Mouse (Mus musculus) thymus, postnatal 4 days (tissue): ENCODE measurements at regions not wholly inside any gene's neighbourhood (a gene's known extent, or its start where the extent isn't known, plus 50 kb on each side); places are given as distances from the start of the nearest gene placed in this dataset.

ENCODE experiments used
- DNase-seq: peaks from one replicate; pipeline ENCODE4 v3.0.0; 2021

GRCm38 (mm10) chr15:27303856-27304255 is 162.6 kb upstream of the Ank start:
- DNase-seq, result no peak

GRCm38 (mm10) chr15:27304256-27304655 is 162.2 kb upstream of the Ank start:
- no peak for DNase-seq

GRCm38 (mm10) chr15:27305035-27305434 is 161.4 kb upstream of the Ank start:
- no peak for DNase-seq

- no peak for DNase-seq
Observed at GRCm38 (mm10) chr15:27308639-27309038, 157.8 kb upstream of the Ank start.

- no peak for DNase-seq
Observed at GRCm38 (mm10) chr15:27315964-27316745, 150.3 kb upstream of the Ank start.

- DNase-seq, result no peak
Observed at GRCm38 (mm10) chr15:27316746-27317129, 149.7 kb upstream of the Ank start.

- DNase-seq, result no peak
Observed at GRCm38 (mm10) chr15:27321915-27322665, 144.4 kb upstream of the Ank start.

GRCm38 (mm10) chr15:27325847-27326548 is 140.5 kb upstream of the Ank start:
- DNase-seq, result peak; percentile 63

GRCm38 (mm10) chr15:27326549-27326876 is 140.0 kb upstream of the Ank start:
- DNase-seq, result no peak

GRCm38 (mm10) chr15:27327744-27328143 is 138.7 kb upstream of the Ank start:
- DNase-seq, result no peak

- DNase-seq, result no peak
Observed at GRCm38 (mm10) chr15:27328441-27328840, 138.0 kb upstream of the Ank start.

- DNase-seq, result no peak
Observed at GRCm38 (mm10) chr15:27340070-27340469, 126.4 kb upstream of the Ank start.

- DNase-seq, result no peak
Observed at GRCm38 (mm10) chr15:27341518-27341976, 124.9 kb upstream of the Ank start.

GRCm38 (mm10) chr15:27358441-27358840 is 108.0 kb upstream of the Ank start:
- no peak for DNase-seq

GRCm38 (mm10) chr15:27359271-27359670 is 107.2 kb upstream of the Ank start:
- no peak for DNase-seq

GRCm38 (mm10) chr15:27374517-27374916 is 92.0 kb upstream of the Ank start:
- peak; percentile 12 for DNase-seq

GRCm38 (mm10) chr15:27378601-27379094 is 87.8 kb upstream of the Ank start:
- DNase-seq, result no peak

- no peak for DNase-seq
Observed at GRCm38 (mm10) chr15:27380436-27380945, 86.0 kb upstream of the Ank start.

GRCm38 (mm10) chr15:27381565-27381964 is 84.9 kb upstream of the Ank start:
- DNase-seq, result no peak

GRCm38 (mm10) chr15:27390567-27390966 is 75.9 kb upstream of the Ank start:
- DNase-seq, result no peak

GRCm38 (mm10) chr15:27405721-27406161 is 60.7 kb upstream of the Ank start:
- no peak for DNase-seq

- no peak for DNase-seq
Observed at GRCm38 (mm10) chr15:27409856-27410255, 56.6 kb upstream of the Ank start.

GRCm38 (mm10) chr15:27412304-27412703 is 54.2 kb upstream of the Ank start:
- no peak for DNase-seq
